Mouse (Mus musculus) heart, postnatal 10 days (tissue): Measurements from ENCODE around the gene Tmem191c. TPM values are rescaled to one million over a fixed set of nuclear protein-coding genes. Genes with fewer than 3 reads are reported as not detected.
A peak's percentile ranks its signal among the peaks of the same experiment; 100 is the strongest.
"Not testable (repeated sequence)": the region's sequence is repeated elsewhere in the genome, so short reads cannot be mapped to it uniquely, and the experiment has no call there.

Source experiments
- DNase-seq, 2 experiments: peaks; one replicate each; pipeline ENCODE4 v3.0.0; 2021
- intact Hi-C: fragments of 180-260 bp; cut with DNase I; formaldehyde crosslinking; loops from one replicate; pipeline ENCODE4 v1.15.1; 2025
- total RNA-seq, 2 experiments: library from RNA; stranded (reverse); gene quantifications; 2 replicates each; pipeline ENCODE4 v1.2.3; 2021

Gene Tmem191c
- total RNA-seq, result 1 to 10 TPM; 5.0 to 5.5 TPM

DNA sequence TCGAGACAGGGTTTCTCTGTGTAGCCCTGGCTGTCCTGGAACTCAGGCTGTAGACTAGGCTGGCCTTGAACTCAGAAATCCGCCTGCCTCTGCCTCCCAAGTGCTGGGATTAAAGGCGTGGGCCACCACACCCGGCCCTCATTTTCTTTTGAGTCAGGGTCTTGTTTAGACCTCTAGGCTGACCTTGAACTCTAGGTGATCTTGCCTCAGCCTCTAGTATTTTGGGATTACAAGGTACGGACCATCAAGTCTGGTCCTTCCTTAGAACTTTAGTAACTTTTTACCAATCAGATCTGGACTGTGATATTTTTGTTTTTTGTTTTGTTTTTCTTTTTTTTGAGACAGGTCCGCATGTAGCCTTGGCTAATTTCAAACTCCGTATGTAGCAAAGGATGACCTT lies at the start of gene Tmem191c:
Gene Tmem191c (plus strand): TSS at position 357 of the 400 bp plus-strand sequence.
- DNase-seq, result no peak
- intact Hi-C loops, result loop anchor here (1.0 to 10.0 kb wide), 3 partner anchors 66 to 381 kb away; partner anchors contain the start of genes Ppm1f and Sdf2l1

DNA sequence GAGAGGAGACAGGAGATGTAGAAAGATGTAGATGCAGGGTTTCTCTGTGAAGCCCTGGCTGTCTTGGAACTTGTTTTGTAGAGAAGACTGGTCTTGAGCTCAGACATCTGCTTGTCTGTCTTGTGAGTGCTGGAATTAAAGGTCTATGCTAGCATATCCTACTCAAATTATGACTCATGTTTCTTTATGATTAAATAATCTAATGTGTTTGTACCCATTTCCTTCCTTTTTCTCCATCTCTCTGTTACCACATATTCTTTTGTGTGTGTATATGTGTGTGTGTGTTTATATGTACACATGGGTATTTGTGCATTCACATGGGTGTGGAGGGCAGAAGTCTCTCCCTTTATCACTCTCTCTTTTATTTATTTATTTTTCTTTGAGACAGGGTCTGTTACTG lies 49.4 kb upstream of the Tmem191c start:
- intact Hi-C loops, result no loop called here
- no peak for DNase-seq

DNA sequence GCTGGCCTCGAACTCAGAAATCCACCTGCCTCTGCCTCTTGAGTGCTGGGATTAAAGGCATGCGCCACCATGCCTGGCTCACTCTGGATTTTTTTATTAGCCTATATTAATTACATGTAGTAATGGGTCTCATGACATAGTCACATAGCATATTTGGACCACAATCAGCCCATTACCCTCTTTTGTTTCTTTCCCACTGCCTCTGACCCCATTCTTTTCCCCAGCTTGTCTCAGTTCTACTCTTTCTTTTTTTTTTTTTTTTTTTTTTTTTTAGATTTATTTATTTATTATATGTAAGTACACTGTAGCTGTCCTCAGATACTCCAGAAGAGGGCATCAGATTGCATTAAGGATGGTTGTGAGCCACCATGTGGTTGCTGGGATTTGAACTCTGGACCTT lies 44.4 kb upstream of the Tmem191c start:
- intact Hi-C loops, DNase-seq: not testable (repeated sequence)

DNA sequence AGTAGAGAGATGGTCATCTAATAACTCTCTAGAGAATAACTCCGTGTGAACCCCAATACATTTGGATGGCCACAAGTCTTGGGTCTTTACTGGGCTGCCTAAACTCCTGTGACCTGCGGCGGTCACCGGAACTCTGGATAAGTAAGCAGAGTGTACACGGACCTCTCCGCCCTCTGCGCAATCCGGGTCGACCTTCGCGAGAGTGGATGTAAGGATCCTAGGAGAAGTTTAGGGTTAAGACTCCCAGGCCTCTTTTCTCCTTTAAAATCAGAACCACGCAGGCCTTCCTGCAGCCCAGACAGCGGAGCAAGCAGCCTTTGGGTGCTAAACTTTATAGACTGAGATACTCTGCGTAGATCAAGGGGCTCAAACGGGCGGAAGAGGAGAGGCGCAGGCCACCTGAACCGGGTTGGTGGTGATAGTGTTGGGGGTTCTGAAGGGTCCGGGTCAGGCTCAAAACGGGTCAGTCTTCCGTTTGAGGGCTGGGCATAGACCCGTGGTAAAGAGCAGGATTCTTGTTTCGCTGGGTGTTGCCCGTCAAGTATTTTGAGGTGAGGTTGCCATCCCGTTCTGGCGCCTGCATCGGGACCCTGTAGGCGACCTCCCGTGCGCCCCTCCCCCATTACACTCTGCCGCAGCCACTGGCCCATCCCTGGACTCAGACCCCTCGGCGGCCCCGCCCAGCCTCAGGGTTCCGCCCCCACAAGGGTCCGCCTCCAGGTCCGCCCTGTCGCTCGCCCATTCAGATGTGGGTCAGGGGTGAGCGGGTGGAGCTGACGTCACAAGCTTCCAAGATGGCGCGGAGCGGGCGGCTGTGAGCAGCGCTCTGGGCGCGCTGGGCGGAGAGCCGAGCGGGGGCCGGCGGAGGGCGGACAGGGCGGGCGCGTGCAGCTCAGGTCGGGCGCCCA lies 42.8 kb upstream of the Tmem191c start, which contains the start of gene Hic2:
Gene Hic2 (plus strand): TSS at position 779 of the 908 bp plus-strand sequence.
- intact Hi-C loops, result no loop called here
- DNase-seq, result peak; percentile 97

GRCm38 (mm10) chr16:17233702-17234498 lies 42.0 kb upstream of the Tmem191c start:
- intact Hi-C loops, result loop anchor here (2.0 kb wide), 1 partner anchor 39 kb away; no protein-coding TSS in a partner anchor
- peak; percentile 53 to 56 for DNase-seq

DNA sequence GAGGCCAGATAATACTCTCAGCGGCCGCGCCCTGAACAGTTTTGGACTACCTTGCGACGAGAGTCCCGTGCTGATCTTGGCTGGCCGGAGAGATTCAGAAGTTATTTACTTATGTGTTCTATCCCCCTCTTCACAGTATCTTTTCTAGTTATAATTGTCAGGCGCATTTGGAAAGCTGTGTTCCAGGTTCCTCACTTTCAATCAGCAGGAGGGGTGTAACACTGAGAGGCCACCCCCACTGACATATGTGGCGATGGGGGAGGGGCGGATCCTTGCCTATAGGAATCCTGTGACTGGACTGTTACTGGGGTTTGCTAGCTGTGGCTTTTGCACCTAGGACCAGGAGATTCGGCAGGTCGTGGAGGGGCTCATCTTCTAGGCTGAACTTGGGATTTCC lies 41.4 kb upstream of the Tmem191c start:
- peak in 1 of 2 experiments; percentile 26 for DNase-seq
- intact Hi-C loops, result loop anchor here (2.0 kb wide), 1 partner anchor 38 kb away; no protein-coding TSS in a partner anchor

GRCm38 (mm10) chr16:17234916-17235665 lies 40.8 kb upstream of the Tmem191c start:
- DNase-seq, result peak; percentile 67 to 73

DNA sequence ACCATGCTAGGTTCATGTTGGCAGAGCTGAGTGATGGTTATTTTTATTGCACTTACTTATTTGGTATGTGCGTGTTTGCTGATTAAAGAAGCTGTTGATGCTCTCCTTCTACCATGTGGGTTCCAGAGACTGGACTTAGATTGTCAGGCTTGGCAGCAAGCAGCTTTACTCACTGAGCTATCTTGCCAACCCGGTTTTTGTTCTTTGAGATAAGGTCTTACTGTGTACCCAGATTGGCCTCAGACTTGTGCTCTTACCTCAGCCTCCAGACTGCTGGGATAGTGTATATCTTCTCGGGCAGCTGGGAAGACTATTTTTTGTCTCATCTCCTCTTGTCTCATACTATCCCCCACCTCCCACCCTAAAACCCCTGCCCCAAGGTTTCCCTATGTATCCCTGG lies 38.2 kb upstream of the Tmem191c start:
- intact Hi-C loops, result no loop called here

More at GRCm38 (mm10) chr16:17234916-17235665, 40.8 kb upstream of the Tmem191c start:
- intact Hi-C loops, result loop anchor here (2.0 kb wide), 1 partner anchor 38 kb away; no protein-coding TSS in a partner anchor

DNA sequence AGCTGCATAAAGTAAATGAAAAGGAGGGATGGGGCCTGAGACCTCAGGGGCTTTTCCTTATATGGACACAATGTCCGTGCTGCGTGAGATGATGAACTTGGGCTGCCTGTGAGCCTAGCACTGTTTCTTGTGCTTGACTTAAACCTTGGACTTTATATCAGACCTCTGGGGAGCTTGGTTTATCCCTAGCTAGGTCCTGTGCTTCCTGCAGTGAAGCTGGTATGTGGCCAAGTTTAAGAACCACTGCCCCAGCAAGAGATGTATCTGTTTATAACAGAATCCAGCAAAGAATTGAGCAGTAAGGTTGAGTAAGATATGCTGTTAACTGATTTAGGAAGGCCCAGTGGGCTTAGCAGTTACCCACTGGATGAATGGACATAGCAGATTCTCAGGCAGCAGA lies 36.5 kb upstream of the Tmem191c start:
- no peak for DNase-seq
- intact Hi-C loops, result no loop called here

More for the DNA sequence above, 38.2 kb upstream of the Tmem191c start:
- DNase-seq, result no peak

- intact Hi-C loops, result no loop called here
- DNase-seq, result no peak
Observed at GRCm38 (mm10) chr16:17243731-17244130, 32.1 kb upstream of the Tmem191c start.

DNA sequence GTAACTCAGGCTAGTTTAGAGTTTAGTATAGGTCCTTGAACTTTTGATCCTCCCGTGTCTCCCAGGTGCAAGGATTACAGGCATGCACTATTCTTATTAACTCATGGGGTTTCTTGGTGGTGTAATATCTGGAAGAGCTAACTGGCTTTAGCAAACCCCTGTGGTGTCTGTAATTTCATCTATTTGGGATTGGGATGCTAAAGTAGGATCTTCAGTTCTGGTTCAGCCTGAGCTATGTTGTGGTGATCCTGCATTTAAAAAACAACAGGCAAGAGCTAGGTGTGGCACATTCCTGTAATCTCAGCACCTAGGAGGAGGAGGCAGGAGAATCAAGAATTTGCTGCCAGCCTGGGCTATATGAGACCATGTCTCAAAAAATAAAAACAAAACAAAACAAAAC lies 30.9 kb upstream of the Tmem191c start:
- no peak for DNase-seq
- intact Hi-C loops, result no loop called here

DNA sequence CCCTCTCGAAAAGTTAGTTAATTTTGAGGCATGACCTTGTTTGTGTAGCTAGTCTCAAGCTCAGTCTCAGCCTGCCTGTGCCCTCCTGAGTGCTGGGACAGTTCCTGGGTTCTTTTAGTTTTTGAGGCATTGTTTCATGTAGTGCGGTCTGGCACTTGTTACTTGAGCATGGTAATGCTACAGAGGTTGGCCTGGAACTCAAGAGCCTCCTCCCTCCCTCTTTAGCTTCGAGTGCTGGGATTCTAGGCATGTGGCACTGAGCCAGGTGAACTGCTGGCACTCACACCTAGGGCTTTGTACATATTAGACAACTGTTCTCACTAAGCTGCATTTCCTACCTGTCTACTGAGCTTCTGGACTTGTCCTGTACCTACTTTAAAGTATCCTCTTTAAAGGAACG lies 28.1 kb upstream of the Tmem191c start:
- peak; percentile 74 to 76 for DNase-seq
- intact Hi-C loops, result no loop called here

DNA sequence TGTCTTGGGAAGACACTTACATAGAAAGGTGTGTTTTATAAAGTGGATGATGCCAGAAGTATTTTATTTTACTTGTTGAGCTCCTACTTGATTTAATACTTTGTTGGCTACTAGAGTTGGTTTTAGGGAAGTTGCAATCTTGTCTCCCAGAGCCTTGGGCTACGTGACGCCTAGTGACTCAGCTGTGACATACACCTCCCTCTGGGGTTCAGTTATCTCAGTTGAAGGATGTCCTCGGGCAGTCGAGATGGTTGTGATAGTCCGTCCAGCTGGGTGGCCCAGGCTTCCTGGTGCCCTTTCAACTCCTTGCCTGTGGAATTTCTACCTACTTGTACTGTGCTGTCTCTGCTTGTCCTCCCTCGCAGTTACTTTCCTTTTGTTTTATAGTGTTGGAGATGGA lies 26.7 kb upstream of the Tmem191c start:
- intact Hi-C loops, result no loop called here
- no peak for DNase-seq

DNA sequence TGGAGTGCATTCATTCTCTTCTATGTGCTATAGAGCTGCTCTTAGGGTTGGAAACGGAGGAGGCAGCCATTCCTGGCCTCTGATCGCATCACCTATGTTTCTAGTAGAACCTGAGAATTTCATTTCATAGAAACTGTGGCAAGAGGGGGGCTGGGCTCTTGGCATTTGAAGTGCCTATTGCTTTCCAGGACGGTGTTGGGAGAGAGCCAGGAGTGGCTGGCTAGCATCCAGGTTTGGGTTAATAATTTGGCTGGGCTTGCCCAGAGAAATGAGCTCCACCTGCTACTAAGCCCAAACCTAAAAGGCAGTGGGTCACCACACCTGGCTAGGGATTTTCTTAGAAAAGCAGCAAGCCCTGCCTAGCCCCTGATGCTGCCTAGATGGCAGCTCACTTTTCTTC lies 24.3 kb upstream of the Tmem191c start:
- intact Hi-C loops, result no loop called here
- DNase-seq, result peak; percentile 77 to 79

GRCm38 (mm10) chr16:17252086-17252726 lies 23.7 kb upstream of the Tmem191c start:
- intact Hi-C loops, result no loop called here
- DNase-seq, result no peak

- intact Hi-C loops, result no loop called here
- no peak for DNase-seq
Observed at GRCm38 (mm10) chr16:17252841-17253240, 23.0 kb upstream of the Tmem191c start.

GRCm38 (mm10) chr16:17254005-17254597 lies 21.8 kb upstream of the Tmem191c start:
- no peak for DNase-seq
- intact Hi-C loops, result no loop called here

GRCm38 (mm10) chr16:17255270-17255669 lies 20.6 kb upstream of the Tmem191c start:
- DNase-seq, result no peak
- intact Hi-C loops, result no loop called here

DNA sequence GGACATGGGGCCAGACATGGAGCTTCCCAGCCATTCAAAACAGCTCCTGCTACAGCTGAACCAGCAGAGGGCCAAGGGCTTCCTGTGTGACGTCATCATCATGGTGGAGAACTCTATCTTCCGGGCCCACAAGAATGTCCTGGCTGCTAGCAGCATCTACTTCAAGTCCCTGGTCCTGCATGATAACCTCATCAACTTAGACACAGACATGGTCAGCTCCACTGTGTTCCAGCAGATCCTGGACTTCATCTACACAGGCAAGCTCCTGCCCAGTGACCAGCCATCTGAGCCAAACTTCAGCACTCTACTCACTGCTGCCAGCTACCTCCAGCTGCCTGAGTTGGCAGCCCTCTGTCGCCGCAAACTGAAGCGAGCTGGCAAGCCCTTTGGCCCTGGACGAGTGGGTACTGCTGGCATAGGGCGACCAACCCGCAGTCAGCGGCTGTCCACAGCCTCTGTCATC lies 18.5 kb upstream of the Tmem191c start:
- intact Hi-C loops, result no loop called here

More for the DNA sequence above, 18.5 kb upstream of the Tmem191c start:
- DNase-seq, result peak; percentile 75 to 79
